Mouse (Mus musculus) embryonic fibroblast, embryonic 13.5 days (primary cell): Measurements from ENCODE around the gene Defb19.

ENCODE experiments used
- CTCF ChIP-seq: IDR thresholded peaks from 2 replicates; pipeline ENCODE4 v1.5.1; 2011; ENCODE audit warnings: mild to moderate bottlenecking, control low read depth, low read length, moderate library complexity, borderline replicate concordance; ENCODE audit not compliant: insufficient read depth
- POLR2A ChIP-seq: IDR thresholded peaks from 2 replicates; pipeline ENCODE4 v1.6.1; 2011; ENCODE audit warnings: low read depth, mild to moderate bottlenecking, control low read depth, low read length, moderate library complexity

- no peak for TF ChIP-seq POLR2A
- no peak for TF ChIP-seq CTCF
Measured at GRCm38 (mm10) chr2:152622953-152623352, 42.8 kb upstream of the Defb19 start, which contains the start of gene Defb25.
